Mouse (Mus musculus): Measurements from ENCODE around the gene Gabrb1.
A peak's percentile ranks its signal among the peaks of the same experiment; 100 is the strongest.

The Gabrb1 gene

DNA sequence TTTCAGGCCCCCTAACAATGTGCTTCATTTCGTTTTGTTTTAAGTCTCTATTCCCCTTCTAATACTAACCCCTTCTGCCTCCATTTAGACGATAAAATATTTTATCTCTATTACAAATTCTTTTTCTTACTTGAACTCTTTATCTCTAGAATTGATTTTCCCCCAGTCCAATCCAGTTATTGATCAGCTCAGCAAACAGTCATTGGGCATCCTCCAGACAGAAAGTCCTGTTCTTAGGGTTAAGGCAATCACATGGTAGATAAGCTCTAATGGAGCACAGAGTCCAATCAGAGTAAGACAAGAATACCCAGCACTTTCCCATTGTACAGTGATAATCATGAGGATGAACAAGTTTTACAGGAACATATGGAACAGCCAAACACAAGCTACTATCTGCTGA, 172.4 kb downstream of the Gabrb1 start:
- DNase-seq: no peak

- no peak for DNase-seq
Measured at GRCm38 (mm10) chr5:71842241-71842640, 184.3 kb downstream of the Gabrb1 start.

DNA sequence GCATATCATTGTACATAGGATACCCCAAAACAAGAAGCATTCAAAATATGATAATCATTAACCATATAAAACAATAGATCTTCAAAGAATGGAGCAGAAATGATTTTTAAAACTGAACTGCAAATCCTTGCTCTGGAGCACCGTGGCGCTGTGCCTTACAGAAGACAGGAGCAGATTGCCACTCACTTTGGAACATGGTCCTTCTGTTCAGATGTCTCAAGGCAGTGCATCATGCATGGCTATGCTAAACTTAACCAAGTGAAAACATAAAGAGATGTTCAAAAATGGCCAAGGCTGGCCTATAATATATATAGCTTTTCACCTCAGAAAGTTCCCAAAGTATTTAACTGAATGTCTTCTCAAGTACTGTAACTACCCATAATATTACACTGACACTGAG, 240.3 kb downstream of the Gabrb1 start:
- DNase-seq: no peak

DNA sequence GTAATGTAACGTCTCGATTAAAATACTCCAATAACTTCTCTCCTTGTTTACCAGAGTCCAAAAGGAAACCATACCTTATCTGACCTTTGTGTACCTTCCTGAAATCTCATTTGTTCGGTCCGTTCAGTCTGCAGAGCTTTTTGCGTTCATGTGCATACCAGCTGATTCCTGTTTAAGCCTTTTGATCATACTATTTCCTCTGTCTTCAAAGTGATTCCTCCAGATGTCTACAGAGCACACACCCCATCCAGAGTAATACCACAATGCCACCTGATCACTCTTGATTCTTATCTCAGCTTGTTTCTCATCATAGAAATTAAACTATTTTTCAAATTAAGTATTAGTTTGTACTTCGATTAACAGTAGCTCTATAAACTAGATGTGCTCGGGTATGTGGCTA, 245.5 kb downstream of the Gabrb1 start:
- DNase-seq: no peak

- DNase-seq: no peak
Measured at GRCm38 (mm10) chr5:71914028-71914427, 256.1 kb downstream of the Gabrb1 start.

DNA sequence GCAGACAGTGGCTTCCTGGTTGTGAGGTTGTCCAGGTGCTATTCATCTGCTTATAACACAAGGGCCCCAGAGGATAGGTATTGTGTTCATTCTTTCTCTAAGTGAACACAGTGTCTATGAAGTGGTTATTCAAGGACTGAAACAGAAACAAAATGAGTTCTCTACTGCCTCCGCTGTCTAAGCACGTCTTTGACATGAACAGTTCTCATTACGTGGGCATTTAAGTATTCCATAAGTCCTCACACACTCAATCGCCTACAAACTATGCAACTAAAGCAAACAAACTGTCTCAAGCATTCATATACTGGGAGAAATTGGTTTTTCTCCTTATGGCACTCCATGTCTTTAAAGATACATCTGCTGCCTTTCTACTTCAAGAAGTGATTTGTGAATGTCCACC, 257.8 kb downstream of the Gabrb1 start:
- DNase-seq: no peak

DNA sequence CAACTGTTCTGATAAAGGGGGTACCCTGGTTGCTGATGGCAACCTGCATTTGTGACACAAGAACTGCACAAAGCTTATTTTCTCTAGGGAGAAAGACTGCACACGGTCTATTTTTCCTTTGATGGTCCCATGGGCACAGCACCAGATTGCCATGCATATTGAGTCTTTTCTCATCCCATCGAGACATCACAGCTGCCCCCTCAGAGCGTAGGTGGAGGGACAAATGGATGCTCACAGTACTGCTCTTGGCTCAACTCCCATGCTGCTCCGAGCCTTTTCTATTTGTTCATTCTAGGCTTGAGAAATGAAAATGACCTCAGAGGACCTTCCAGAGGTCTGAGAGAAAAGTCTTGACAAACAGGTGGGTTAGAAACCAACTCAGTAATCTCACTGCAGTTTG, 259.3 kb downstream of the Gabrb1 start:
- DNase-seq: no peak

DNA sequence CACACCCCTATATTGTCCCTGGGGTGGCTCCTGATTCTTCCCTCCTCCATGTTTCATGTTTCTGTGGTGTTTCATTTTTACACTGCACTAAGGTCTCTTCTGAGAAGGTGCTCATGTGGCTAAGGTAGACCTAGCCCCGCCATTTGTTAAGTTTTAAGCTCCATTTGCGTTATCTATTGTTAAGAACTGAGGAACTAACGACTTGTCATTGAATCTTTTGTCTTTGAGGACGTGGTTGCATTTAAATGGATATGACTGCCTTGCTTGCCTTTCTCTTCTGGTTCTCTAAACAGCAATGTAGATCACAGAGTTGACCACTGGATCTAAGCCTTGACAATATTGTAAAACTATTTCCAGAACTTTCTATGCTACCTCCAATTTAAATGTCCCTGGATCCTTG, 265.7 kb downstream of the Gabrb1 start:
- no peak for DNase-seq

- DNase-seq: no peak
Measured at GRCm38 (mm10) chr5:71926336-71926735, 268.4 kb downstream of the Gabrb1 start.

GRCm38 (mm10) chr5:71930036-71930435, 272.1 kb downstream of the Gabrb1 start:
- DNase-seq: no peak

GRCm38 (mm10) chr5:71951398-71951797, 293.5 kb downstream of the Gabrb1 start:
- DNase-seq: no peak

- no peak for DNase-seq
Measured at GRCm38 (mm10) chr5:71955070-71955685, 297.3 kb downstream of the Gabrb1 start.

DNA sequence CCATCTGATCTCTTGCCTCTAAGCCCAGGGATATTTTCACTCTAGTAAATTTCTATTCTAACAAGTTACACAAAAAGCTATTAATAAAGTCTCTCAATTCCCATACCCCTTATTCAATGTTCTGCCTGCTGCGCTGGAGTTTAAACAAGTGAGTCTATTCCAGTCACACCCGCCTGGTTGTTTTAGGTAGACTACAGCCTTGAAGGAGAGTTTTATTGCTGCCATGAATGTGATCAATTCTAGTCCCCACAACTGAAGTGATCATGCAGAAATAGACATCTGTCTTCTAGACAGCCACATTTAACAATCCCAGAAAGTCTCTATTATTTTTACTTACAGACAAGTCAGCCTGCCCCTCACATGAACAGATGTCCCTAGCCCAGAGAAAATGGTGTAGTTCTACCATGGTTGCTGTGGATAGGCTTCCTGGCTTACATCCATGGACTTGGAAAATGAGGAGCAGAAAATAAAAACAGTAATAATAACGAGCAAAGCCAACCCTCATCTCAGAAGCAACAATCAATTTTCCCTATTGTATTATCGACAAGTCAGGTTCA, 307.0 kb downstream of the Gabrb1 start:
- no peak for DNase-seq

- DNase-seq: peak; percentile 2
Measured at GRCm38 (mm10) chr5:71965529-71965928, 307.6 kb downstream of the Gabrb1 start.

DNA sequence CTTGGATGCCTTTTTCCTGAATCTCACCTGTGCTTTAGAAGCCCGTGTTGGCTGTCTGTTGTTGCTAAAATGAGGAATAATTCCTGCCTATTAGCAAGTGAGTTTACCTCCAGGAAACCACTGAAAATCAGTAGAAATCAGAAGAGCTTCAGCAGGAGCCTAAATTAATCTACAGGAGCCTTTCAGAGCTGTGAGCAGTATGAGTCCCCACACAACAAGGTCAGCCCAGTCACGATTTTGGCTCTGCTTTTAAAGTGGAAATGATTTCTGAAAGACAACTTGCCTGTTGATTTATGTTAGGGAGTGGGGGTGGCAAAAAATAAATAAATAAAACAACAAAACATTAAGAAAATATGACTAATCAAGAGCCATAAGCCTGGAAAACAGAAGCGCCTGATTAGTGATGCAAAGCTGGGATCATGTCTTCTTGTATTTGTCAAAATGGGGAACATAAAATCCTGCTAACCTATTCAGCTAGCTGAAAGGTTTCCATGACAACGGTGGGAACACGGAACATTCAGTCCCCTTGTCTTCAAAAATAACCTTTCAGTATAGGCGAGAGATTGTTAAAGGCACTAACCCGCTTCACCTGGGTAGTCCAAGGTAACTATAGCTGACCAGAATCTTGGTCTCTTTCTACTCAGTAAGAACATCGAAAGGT, 312.4 kb downstream of the Gabrb1 start:
- no peak for DNase-seq

GRCm38 (mm10) chr5:71972831-71973230, 314.9 kb downstream of the Gabrb1 start:
- DNase-seq: no peak

DNA sequence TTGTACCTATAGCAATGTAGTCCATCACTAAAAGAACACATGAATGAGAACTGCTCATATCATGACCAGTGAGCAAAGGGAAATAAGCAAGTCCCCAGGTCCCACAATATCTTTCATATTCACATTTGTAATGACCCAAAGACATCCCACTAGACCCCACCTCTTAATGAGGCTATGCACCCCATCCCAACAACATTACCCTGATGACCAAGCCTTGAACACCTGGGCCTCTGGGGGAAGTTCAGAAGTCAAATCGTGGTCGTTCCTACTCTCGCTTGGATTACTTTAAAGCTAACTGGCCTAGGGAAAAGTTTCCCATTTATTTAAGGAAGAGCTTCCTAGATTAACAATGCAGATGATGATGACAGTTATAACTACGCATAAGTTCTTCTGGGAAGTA, 318.2 kb downstream of the Gabrb1 start:
- DNase-seq: no peak

- peak; percentile 2 for DNase-seq
Measured at GRCm38 (mm10) chr5:71976571-71977061, 318.7 kb downstream of the Gabrb1 start.

GRCm38 (mm10) chr5:71986561-71986960, 328.6 kb downstream of the Gabrb1 start:
- no peak for DNase-seq

DNA sequence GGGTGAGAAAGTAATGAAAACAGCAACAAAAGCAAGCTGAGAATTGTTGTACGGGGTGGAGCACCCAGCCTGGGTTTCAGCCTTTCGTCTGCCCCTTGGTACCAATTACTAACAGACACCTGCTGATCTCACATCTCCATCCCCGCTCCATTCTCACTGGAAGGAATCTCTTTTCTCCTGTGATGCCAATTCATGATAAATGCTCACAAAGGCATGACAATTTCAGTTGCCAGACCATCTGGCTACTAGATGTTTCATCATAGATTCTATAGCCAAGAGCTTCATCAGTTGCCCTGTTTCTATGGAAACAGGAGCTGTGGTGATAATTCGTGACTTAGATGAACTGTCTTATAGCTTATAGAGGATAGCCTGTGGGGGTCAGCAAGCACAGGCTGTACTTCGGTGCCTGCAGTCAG, 329.1 kb downstream of the Gabrb1 start:
- DNase-seq: no peak

GRCm38 (mm10) chr5:71999466-71999865, 341.6 kb downstream of the Gabrb1 start:
- DNase-seq: peak; percentile 74

DNA sequence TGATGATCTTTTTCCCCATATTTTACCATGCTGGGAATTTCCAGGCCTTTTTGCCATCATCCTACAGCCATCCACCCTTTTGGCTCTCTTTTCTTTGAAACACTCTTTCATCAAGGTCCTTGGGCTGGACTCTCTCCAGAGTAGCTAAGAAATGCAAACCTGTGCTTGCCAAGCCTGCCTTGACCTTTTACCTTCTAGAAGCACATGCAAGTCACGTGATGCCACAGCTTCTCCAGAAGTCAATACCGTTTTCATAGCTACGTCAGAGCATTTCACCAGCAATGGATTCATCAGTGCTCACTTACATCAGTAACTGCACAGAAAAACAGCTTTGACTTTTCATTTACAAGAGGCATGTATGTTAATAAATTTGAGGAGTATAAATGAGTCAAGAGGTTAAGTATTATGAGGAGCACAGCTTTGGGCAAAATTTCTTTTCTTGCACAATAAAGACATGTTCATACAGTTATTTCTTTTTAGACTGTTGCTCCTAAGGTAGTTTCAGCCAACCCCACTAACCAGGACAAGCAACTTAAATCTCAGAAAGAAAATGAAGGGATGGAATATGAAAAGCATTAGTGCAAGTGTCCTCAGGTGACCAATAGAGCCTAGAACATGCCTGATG, 346.0 kb downstream of the Gabrb1 start:
- DNase-seq: peak; percentile 63

GRCm38 (mm10) chr5:72036954-72037353, 379.0 kb downstream of the Gabrb1 start:
- no peak for DNase-seq
